Mouse (Mus musculus): ENCODE results near the gene Zmynd15.

- TF ChIP-seq CTCF (IDR thresholded peaks at IDR 0.05; ENCODE audit: low read depth) = peak; percentile 84
- no peak for TF ChIP-seq EP300 (optimal IDR thresholded peaks at IDR 0.05)
These were observed 47.2 kb downstream of the Zmynd15 start for GRCm38 (mm10) chr11:70506385-70506784.

Measured in stomach, postnatal 0 days (tissue).